Mouse (Mus musculus): Measurements from ENCODE around the gene Lrp11. TPM values are rescaled to one million over a fixed set of nuclear protein-coding genes. Genes with fewer than 3 reads are reported as not detected.

Gene Lrp11
- polyA plus RNA-seq, 1 experiment from 2014 or later, result 6.8 TPM

Other genes with a start within 250 kb of the Lrp11 start
- gene Ulbp1, start 116.2 kb upstream of the Lrp11 start, polyA plus RNA-seq (2015; fragmentation: Nextera tagmentation; extraction: Ambion mirVana), result 3.5 and 4.8 TPM in 2 replicates
- gene Nup43, start 77.7 kb downstream of the Lrp11 start, polyA plus RNA-seq (2015; fragmentation: Nextera tagmentation; extraction: Ambion mirVana), result 48.9 and 51.2 TPM in 2 replicates
- gene Pcmt1, start 91.3 kb downstream of the Lrp11 start, polyA plus RNA-seq (2015; fragmentation: Nextera tagmentation; extraction: Ambion mirVana), result 114 TPM in 2 replicates
- gene Lats1, start 91.4 kb downstream of the Lrp11 start, polyA plus RNA-seq (2015; fragmentation: Nextera tagmentation; extraction: Ambion mirVana), result 8.2 and 8.4 TPM in 2 replicates
- 52.6 and 57.9 TPM in 2 replicates for gene Katna1, start 136.2 kb downstream of the Lrp11 start, polyA plus RNA-seq (2015; fragmentation: Nextera tagmentation; extraction: Ambion mirVana)
- 75.4 and 78.2 TPM in 2 replicates for gene Ginm1, start 203.0 kb downstream of the Lrp11 start, polyA plus RNA-seq (2015; fragmentation: Nextera tagmentation; extraction: Ambion mirVana)
- 30.7 and 33.9 TPM in 2 replicates for gene Ppil4, start 203.1 kb downstream of the Lrp11 start, polyA plus RNA-seq (2015; fragmentation: Nextera tagmentation; extraction: Ambion mirVana)
- gene Zc3h12d, start 242.7 kb downstream of the Lrp11 start, polyA plus RNA-seq (2015; fragmentation: Nextera tagmentation; extraction: Ambion mirVana), result 0.49 and 0.53 TPM in 2 replicates

Data from intestine, embryonic 15.5 days (tissue).